Mouse (Mus musculus): ENCODE measurements around the gene Irs1. TPM values are rescaled to one million over a fixed set of nuclear protein-coding genes. Genes with fewer than 3 reads are reported as not detected.

The Irs1 gene
- polyA plus RNA-seq, 1 experiment from 2014 or later, result 8.4 TPM

- Histone ChIP-seq H3K4me2 (no peak overlapping the region), H3K9me3 (replicated peaks; ENCODE audit: control insufficient read depth, low read length) (no peaks in the 10 kb centered on the region), H3K27me3 (ENCODE audit: control insufficient read depth, insufficient read depth, low read length) (no peaks in the 10 kb centered on the region), H3K9ac (ENCODE audit: low read depth, low read length) (no peak overlapping the region), H3K36me3 (ENCODE audit: control insufficient read depth, insufficient read depth, low read length) (no peaks in the 10 kb centered on the region), H3K4me3 (ENCODE audit: low read depth, low read length) (no peak overlapping the region), H3K27ac (ENCODE audit: low read depth, low read length) (peak overlapping the region; percentile 54; the same call in 1 of the 2 replicates), H3K4me1 (ENCODE audit: control insufficient read depth, insufficient read depth, low read length) (peaks cover 14% of the 10 kb centered on the region)
- ATAC-seq (replicated peaks; ENCODE audit: insufficient number of reproducible peaks, low FRiP score, low TSS enrichment), result no peak
- 43% methylated on average over 6 of the region's 6 CpGs for WGBS (ENCODE audit: insufficient replicate concordance)
Observed at GRCm38 (mm10) chr1:82273529-82273928, 17.7 kb downstream of the Irs1 start.

- no peak overlapping the region for H3K9ac ChIP-seq (ENCODE audit: low read depth, low read length)
- 82% methylated on average over 5 of the region's 5 CpGs for WGBS (ENCODE audit: insufficient replicate concordance)
- no peaks in the 10 kb centered on the region for H3K9me3 ChIP-seq (replicated peaks; ENCODE audit: control insufficient read depth, low read length)
- peaks cover 15% of the 10 kb centered on the region for H3K4me1 ChIP-seq (ENCODE audit: control insufficient read depth, insufficient read depth, low read length)
- no peak overlapping the region for H3K4me2 ChIP-seq
- no peak overlapping the region for H3K4me3 ChIP-seq (ENCODE audit: low read depth, low read length)
- no peaks in the 10 kb centered on the region for H3K27me3 ChIP-seq (ENCODE audit: control insufficient read depth, insufficient read depth, low read length)
- no peak overlapping the region for H3K27ac ChIP-seq (ENCODE audit: low read depth, low read length)
- H3K36me3 ChIP-seq (ENCODE audit: control insufficient read depth, insufficient read depth, low read length), result no peaks in the 10 kb centered on the region
- no peak for ATAC-seq (replicated peaks; ENCODE audit: insufficient number of reproducible peaks, low FRiP score, low TSS enrichment)
Observed at GRCm38 (mm10) chr1:82272231-82272630, 19.0 kb downstream of the Irs1 start.

GRCm38 (mm10) chr1:82267547-82267946 lies 23.7 kb downstream of the Irs1 start:
- WGBS (ENCODE audit: insufficient replicate concordance), result 27% methylated on average over 4 of the region's 4 CpGs
- Histone ChIP-seq H3K27me3 (ENCODE audit: control insufficient read depth, insufficient read depth, low read length) (no peaks in the 10 kb centered on the region), H3K9me3 (replicated peaks; ENCODE audit: control insufficient read depth, low read length) (no peaks in the 10 kb centered on the region), H3K36me3 (ENCODE audit: control insufficient read depth, insufficient read depth, low read length) (no peaks in the 10 kb centered on the region), H3K9ac (ENCODE audit: low read depth, low read length) (no peak overlapping the region), H3K4me1 (ENCODE audit: control insufficient read depth, insufficient read depth, low read length) (peaks cover 4% of the 10 kb centered on the region; the same call in 1 of the 2 replicates), H3K4me3 (ENCODE audit: low read depth, low read length) (no peak overlapping the region), H3K27ac (ENCODE audit: low read depth, low read length) (peak overlapping the region; percentile 22; the same call in 1 of the 2 replicates), H3K4me2 (peak overlapping the region; percentile 5; the same call in 1 of the 2 replicates)
- ATAC-seq (replicated peaks; ENCODE audit: insufficient number of reproducible peaks, low FRiP score, low TSS enrichment), result 0 out of 2 replicates have a peak, but pooled peaks have one; percentile 55

GRCm38 (mm10) chr1:82262331-82262730 lies 28.9 kb downstream of the Irs1 start:
- Histone ChIP-seq H3K4me3 (ENCODE audit: low read depth, low read length) (no peak overlapping the region), H3K9ac (ENCODE audit: low read depth, low read length) (no peak overlapping the region), H3K27me3 (ENCODE audit: control insufficient read depth, insufficient read depth, low read length) (no peaks in the 10 kb centered on the region), H3K4me2 (no peak overlapping the region), H3K9me3 (replicated peaks; ENCODE audit: control insufficient read depth, low read length) (no peaks in the 10 kb centered on the region), H3K36me3 (ENCODE audit: control insufficient read depth, insufficient read depth, low read length) (no peaks in the 10 kb centered on the region), H3K4me1 (ENCODE audit: control insufficient read depth, insufficient read depth, low read length) (peaks cover 13% of the 10 kb centered on the region; the same call in 1 of the 2 replicates), H3K27ac (ENCODE audit: low read depth, low read length) (no peak overlapping the region)
- ATAC-seq (replicated peaks; ENCODE audit: insufficient number of reproducible peaks, low FRiP score, low TSS enrichment), result no peak
- WGBS (ENCODE audit: insufficient replicate concordance), result 88% methylated on average over 1 of the region's 1 CpGs

GRCm38 (mm10) chr1:82261638-82262037 lies 29.6 kb downstream of the Irs1 start:
- 75% methylated on average over 5 of the region's 5 CpGs for WGBS (ENCODE audit: insufficient replicate concordance)
- no peak for ATAC-seq (replicated peaks; ENCODE audit: insufficient number of reproducible peaks, low FRiP score, low TSS enrichment)

GRCm38 (mm10) chr1:82261053-82261618 lies 30.1 kb downstream of the Irs1 start:
- no peaks in the 10 kb centered on the region for H3K9me3 ChIP-seq (replicated peaks; ENCODE audit: control insufficient read depth, low read length)
- no peaks in the 10 kb centered on the region for H3K27me3 ChIP-seq (ENCODE audit: control insufficient read depth, insufficient read depth, low read length)
- H3K36me3 ChIP-seq (ENCODE audit: control insufficient read depth, insufficient read depth, low read length), result no peaks in the 10 kb centered on the region
- no peak overlapping the region for H3K27ac ChIP-seq (ENCODE audit: low read depth, low read length)
- ATAC-seq (replicated peaks; ENCODE audit: insufficient number of reproducible peaks, low FRiP score, low TSS enrichment), result no peak
- WGBS (ENCODE audit: insufficient replicate concordance), result 60% methylated on average over 9 of the region's 9 CpGs
- H3K9ac ChIP-seq (ENCODE audit: low read depth, low read length), result no peak overlapping the region
- no peak overlapping the region for H3K4me3 ChIP-seq (ENCODE audit: low read depth, low read length)
- H3K4me2 ChIP-seq, result no peak overlapping the region
- peaks cover 12% of the 10 kb centered on the region; the same call in 1 of the 2 replicates for H3K4me1 ChIP-seq (ENCODE audit: control insufficient read depth, insufficient read depth, low read length)

More at GRCm38 (mm10) chr1:82261638-82262037, 29.6 kb downstream of the Irs1 start:
- no peak overlapping the region for H3K27ac ChIP-seq (ENCODE audit: low read depth, low read length)
- H3K9me3 ChIP-seq (replicated peaks; ENCODE audit: control insufficient read depth, low read length), result no peaks in the 10 kb centered on the region
- H3K9ac ChIP-seq (ENCODE audit: low read depth, low read length), result no peak overlapping the region
- H3K4me3 ChIP-seq (ENCODE audit: low read depth, low read length), result no peak overlapping the region
- H3K36me3 ChIP-seq (ENCODE audit: control insufficient read depth, insufficient read depth, low read length), result no peaks in the 10 kb centered on the region
- H3K4me1 ChIP-seq (ENCODE audit: control insufficient read depth, insufficient read depth, low read length), result peaks cover 12% of the 10 kb centered on the region; the same call in 1 of the 2 replicates
- H3K27me3 ChIP-seq (ENCODE audit: control insufficient read depth, insufficient read depth, low read length), result no peaks in the 10 kb centered on the region
- H3K4me2 ChIP-seq, result no peak overlapping the region

GRCm38 (mm10) chr1:82260055-82260454 lies 31.2 kb downstream of the Irs1 start:
- H3K4me1 ChIP-seq (ENCODE audit: control insufficient read depth, insufficient read depth, low read length), result peaks cover 12% of the 10 kb centered on the region; the same call in 1 of the 2 replicates
- no peak overlapping the region for H3K9ac ChIP-seq (ENCODE audit: low read depth, low read length)
- 91% methylated on average over 3 of the region's 3 CpGs for WGBS (ENCODE audit: insufficient replicate concordance)
- no peak overlapping the region for H3K4me2 ChIP-seq
- H3K27ac ChIP-seq (ENCODE audit: low read depth, low read length), result no peak overlapping the region
- no peaks in the 10 kb centered on the region for H3K36me3 ChIP-seq (ENCODE audit: control insufficient read depth, insufficient read depth, low read length)
- no peaks in the 10 kb centered on the region for H3K9me3 ChIP-seq (replicated peaks; ENCODE audit: control insufficient read depth, low read length)
- H3K4me3 ChIP-seq (ENCODE audit: low read depth, low read length), result no peak overlapping the region
- no peak for ATAC-seq (replicated peaks; ENCODE audit: insufficient number of reproducible peaks, low FRiP score, low TSS enrichment)
- no peaks in the 10 kb centered on the region for H3K27me3 ChIP-seq (ENCODE audit: control insufficient read depth, insufficient read depth, low read length)

GRCm38 (mm10) chr1:82258331-82258730 lies 32.9 kb downstream of the Irs1 start:
- Histone ChIP-seq H3K36me3 (ENCODE audit: control insufficient read depth, insufficient read depth, low read length) (no peaks in the 10 kb centered on the region), H3K4me2 (no peak overlapping the region), H3K27ac (ENCODE audit: low read depth, low read length) (no peak overlapping the region), H3K9ac (ENCODE audit: low read depth, low read length) (no peak overlapping the region), H3K27me3 (ENCODE audit: control insufficient read depth, insufficient read depth, low read length) (no peaks in the 10 kb centered on the region), H3K9me3 (replicated peaks; ENCODE audit: control insufficient read depth, low read length) (no peaks in the 10 kb centered on the region), H3K4me1 (ENCODE audit: control insufficient read depth, insufficient read depth, low read length) (peaks cover 16% of the 10 kb centered on the region; the same call in 1 of the 2 replicates), H3K4me3 (ENCODE audit: low read depth, low read length) (no peak overlapping the region)
- ATAC-seq (replicated peaks; ENCODE audit: insufficient number of reproducible peaks, low FRiP score, low TSS enrichment), result no peak
- 56% methylated on average over 7 of the region's 7 CpGs for WGBS (ENCODE audit: insufficient replicate concordance)

GRCm38 (mm10) chr1:82257457-82257856 lies 33.8 kb downstream of the Irs1 start:
- H3K4me2 ChIP-seq, result no peak overlapping the region
- H3K36me3 ChIP-seq (ENCODE audit: control insufficient read depth, insufficient read depth, low read length), result no peaks in the 10 kb centered on the region
- 45% methylated on average over 5 of the region's 5 CpGs for WGBS (ENCODE audit: insufficient replicate concordance)
- no peak overlapping the region for H3K4me3 ChIP-seq (ENCODE audit: low read depth, low read length)
- H3K27ac ChIP-seq (ENCODE audit: low read depth, low read length), result no peak overlapping the region
- peaks cover 17% of the 10 kb centered on the region; the same call in 1 of the 2 replicates for H3K4me1 ChIP-seq (ENCODE audit: control insufficient read depth, insufficient read depth, low read length)
- ATAC-seq (replicated peaks; ENCODE audit: insufficient number of reproducible peaks, low FRiP score, low TSS enrichment), result no peak
- H3K9ac ChIP-seq (ENCODE audit: low read depth, low read length), result no peak overlapping the region
- H3K9me3 ChIP-seq (replicated peaks; ENCODE audit: control insufficient read depth, low read length), result no peaks in the 10 kb centered on the region
- no peaks in the 10 kb centered on the region for H3K27me3 ChIP-seq (ENCODE audit: control insufficient read depth, insufficient read depth, low read length)

Measured in heart, embryonic 11.5 days (tissue).